Mouse (Mus musculus): ENCODE data around the gene Taok2.

The Taok2 gene

GRCm38 (mm10) chr7:126870520-126870891 lies 14.0 kb downstream of the Taok2 start:
- DNase-seq (ENCODE audit: low read depth, low spot score) = no peak

DNA sequence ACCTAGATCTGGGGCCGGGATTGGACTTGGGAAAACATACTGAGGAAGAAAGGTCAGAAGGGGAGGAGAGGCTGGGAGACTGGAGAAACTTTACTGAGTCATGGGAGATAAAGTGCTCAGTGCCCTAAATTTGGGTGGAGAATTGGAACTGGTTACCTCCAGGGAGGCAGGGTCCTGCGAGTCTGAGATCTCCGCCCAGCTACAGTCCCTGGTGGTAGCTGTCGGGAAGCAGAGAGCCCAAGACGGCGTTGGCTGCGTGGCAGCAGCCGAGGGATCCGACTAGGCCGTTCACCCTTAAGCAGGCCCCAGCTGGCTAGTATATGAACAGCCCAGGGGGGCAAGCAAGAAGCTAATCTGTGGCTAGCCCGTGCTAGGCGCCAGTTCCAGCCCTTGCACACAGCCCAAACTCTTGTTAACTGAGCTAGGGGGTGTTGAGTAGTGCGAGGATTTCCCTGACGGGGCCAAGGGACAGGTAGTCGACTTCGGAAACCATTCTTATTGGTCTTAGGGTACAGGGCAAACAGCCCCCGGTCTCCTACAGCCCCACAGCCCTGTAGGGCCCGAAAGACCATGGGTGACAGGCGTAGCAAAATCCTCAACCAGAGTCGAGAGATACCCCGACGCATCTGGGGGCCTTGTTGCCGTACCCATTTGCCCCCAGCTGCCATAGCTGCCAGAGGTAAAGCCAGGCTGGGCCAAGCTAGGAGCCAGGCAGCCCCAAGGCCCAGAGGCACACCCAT lies 14.6 kb downstream of the Taok2 start:
- DNase-seq (ENCODE audit: low read depth, low spot score) = no peak

- no peak for DNase-seq (ENCODE audit: low read depth, low spot score)
Measured at GRCm38 (mm10) chr7:126868003-126868402, 16.5 kb downstream of the Taok2 start.

DNA sequence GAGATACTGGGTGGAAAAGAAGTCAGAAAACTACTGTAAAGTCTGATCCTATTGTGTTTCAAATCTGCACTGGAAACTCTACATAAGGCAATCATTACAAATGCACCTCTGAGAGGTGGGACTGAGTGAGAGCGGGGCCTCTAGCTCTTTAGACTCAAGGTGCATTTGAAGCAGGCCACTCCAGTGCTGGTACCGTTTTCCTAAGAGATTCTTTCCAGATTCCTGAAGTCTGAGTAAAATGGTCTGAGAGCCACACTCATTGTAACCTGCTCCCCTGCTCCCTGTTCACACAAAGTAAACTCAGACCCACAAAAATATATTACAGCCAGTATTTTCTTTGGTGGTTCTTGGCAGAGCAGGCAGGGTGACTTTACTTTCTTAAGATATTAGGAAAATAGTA lies 17.0 kb downstream of the Taok2 start:
- no peak for DNase-seq (ENCODE audit: low read depth, low spot score)

- DNase-seq (ENCODE audit: low read depth, low spot score) = no peak
Measured at GRCm38 (mm10) chr7:126863791-126864190, 20.7 kb downstream of the Taok2 start.

- DNase-seq (ENCODE audit: low read depth, low spot score) = peak; percentile 90
Measured at GRCm38 (mm10) chr7:126862147-126862784, 22.2 kb downstream of the Taok2 start, which contains the start of gene Ino80e. Ino80e (minus strand) TSS chr7:126862377.

- peak; percentile 88 for DNase-seq (ENCODE audit: low read depth, low spot score)
Measured at GRCm38 (mm10) chr7:126861429-126862130, 22.9 kb downstream of the Taok2 start, which contains the start of gene Hirip3. Hirip3 (plus strand) TSS chr7:126861972.

DNA sequence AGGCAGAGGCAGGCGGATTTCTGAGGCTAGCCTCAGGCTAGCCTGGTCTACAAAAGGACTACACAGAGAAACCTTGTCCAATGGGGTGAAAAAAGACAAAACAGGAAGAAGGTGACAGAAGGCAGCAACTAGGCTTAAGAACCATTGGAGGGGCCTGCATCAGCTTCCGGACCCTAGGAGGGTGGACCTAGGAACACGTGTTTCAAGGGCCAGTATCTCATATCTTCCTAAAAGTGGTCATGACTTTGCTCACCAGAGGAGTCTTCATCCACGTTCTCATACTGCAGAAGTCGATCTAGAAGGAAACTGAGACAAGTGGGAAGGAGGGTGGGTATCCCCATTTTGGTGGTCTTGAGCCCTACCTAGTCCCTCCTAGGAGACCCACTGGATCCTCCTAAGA lies 23.5 kb downstream of the Taok2 start:
- no peak for DNase-seq (ENCODE audit: low read depth, low spot score)

- DNase-seq (ENCODE audit: low read depth, low spot score) = no peak
Measured at GRCm38 (mm10) chr7:126856741-126857420, 27.6 kb downstream of the Taok2 start.

GRCm38 (mm10) chr7:126855641-126856040 lies 28.9 kb downstream of the Taok2 start:
- no peak for DNase-seq (ENCODE audit: low read depth, low spot score)

DNA sequence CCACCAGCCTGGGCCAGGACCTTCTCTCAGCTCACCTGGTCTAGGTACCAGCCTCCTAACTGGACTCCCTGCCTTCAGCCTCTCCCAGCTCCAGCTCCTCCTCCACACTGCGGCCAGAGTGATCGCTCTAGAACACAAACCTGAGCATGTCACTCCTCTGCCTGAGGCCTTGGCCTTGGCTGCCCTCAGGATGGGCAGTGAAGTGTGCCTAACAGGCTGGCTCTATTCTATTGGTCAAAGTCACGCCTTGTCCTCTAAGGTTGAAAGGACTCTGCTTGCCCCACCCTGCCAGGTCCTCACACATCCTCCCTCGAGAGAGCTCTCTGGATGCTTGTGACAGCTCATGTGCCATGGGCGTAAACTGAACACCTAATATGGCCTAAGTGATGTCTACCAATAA lies 31.0 kb downstream of the Taok2 start:
- no peak for DNase-seq (ENCODE audit: low read depth, low spot score)

DNA sequence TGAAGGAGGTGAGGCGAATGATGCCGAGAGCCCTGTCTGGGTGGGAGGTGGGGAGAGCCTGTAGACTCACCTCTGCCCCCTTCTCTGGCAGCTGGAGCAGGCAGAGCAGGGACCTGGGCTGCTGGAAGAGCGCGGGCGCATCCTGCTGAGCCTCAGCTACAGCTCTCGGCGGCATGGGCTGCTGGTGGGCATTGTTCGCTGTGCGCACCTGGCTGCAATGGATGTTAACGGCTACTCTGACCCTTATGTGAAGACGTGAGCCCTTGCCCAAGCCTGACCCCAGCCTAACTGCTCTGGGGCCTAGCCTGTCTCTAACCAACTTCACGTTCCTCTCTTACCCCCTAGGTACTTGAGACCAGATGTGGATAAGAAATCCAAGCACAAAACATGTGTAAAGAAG lies 33.3 kb downstream of the Taok2 start:
- DNase-seq (ENCODE audit: low read depth, low spot score) = no peak

DNA sequence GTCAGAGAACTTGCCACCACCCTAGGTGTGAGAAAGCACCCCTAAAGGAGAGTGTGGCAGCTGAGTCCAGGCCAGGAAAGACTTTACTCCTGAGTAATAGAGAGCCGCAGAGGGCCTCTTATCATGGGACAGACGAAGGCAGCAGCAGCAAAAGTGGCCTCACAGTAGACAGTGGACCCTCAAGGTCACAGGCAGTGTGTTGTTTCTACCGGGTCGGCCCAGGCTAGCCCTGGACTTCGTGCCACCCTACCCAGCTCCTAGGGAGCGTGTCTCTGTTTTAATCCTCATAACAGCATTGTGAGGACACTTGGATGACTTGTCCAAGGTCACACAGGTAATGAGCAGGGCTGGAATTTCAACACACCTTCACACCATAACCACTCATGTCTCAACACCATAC lies 34.3 kb downstream of the Taok2 start:
- DNase-seq (ENCODE audit: low read depth, low spot score) = no peak

GRCm38 (mm10) chr7:126848794-126849193 lies 35.7 kb downstream of the Taok2 start:
- no peak for DNase-seq (ENCODE audit: low read depth, low spot score)

- DNase-seq (ENCODE audit: low read depth, low spot score) = no peak
Measured at GRCm38 (mm10) chr7:126847421-126848398, 36.8 kb downstream of the Taok2 start.

- no peak for DNase-seq (ENCODE audit: low read depth, low spot score)
Measured at GRCm38 (mm10) chr7:126847116-126847420, 37.4 kb downstream of the Taok2 start, which contains the start of gene Doc2a. Doc2a (plus strand) TSS chr7:126847416.

DNA sequence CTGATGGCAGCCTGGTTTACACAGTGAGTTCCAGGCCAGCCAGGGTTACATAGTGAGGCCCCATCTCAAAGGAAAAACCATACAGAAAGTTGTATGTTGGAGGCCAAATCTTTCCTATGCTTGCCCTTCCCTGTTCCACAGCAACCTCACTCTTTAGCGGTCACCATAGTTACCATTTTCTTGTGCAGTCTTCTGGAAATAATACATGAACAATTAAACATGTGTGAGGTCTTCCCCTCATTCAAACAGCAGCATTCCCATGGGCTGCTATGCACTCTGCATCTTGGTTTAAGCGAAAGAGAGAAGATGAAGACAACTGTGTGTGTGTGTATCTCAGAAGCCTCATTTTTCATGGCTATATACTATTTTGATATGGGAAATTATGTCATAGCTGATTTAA lies 39.0 kb downstream of the Taok2 start:
- DNase-seq (ENCODE audit: low read depth, low spot score) = no peak

GRCm38 (mm10) chr7:126843276-126843675 lies 41.2 kb downstream of the Taok2 start:
- DNase-seq (ENCODE audit: low read depth, low spot score) = no peak

- peak; percentile 51 for DNase-seq (ENCODE audit: low read depth, low spot score)
Measured at GRCm38 (mm10) chr7:126833294-126833693, 51.2 kb downstream of the Taok2 start.

DNA sequence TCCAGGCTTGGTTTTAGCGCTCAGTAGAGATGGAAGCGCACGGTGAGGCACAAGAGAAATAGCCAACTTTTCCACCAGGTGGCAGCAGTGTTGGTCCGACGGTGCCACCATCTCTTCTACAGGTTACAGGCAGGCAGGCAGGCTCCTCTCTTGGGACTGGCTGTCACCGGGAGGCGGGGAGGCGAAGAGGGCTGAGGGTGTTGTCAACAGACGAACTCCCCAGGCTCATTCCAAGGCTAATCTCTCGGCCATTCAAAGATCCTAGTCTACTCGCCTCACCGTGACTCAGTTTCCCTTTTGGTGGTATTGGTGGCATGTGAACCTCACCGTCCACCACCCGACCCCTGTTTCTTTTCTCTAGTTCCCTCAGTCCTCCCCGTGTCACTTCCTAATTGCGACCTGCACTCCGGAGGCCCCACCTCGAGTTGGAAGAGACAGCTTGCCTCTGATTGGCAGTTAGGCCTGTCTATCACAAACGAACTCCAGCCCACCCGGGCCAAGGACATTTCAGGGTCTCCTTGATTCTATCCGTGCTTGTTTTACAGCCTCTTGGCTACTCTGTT lies 52.4 kb downstream of the Taok2 start:
- DNase-seq (ENCODE audit: low read depth, low spot score) = peak; percentile 58

DNA sequence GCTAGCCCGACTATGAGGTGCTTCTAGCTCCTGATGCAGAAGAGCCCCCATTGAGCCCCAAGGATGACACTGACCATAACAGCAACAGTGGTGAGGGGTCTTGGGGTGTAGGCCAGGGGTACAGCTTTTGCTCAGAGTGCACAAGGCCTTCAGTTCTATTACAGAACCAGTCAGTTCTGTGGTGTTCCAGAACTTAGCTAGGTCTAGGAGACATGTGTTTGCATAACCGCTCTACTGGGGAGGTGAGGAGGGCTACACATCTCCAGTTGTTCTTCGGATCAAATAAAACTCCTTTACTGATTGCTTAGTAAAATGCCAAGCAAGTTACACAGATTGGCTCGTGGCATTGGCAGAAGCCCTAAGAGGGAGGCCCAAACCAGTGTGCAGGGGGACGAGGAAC lies 53.0 kb downstream of the Taok2 start, which contains the start of gene 4930451I11Rik:
Gene 4930451I11Rik (minus strand): TSS at position 101 of the 400 bp plus-strand sequence.
- no peak for DNase-seq (ENCODE audit: low read depth, low spot score)
